Mouse (Mus musculus) 3T3-L1 (cell line): ENCODE results near the gene Crot.
A peak's percentile ranks its signal among the peaks of the same experiment; 100 is the strongest.
"Not testable (repeated sequence)": the region's sequence is repeated elsewhere in the genome, so short reads cannot be mapped to it uniquely, and the experiment has no call there.

ENCODE experiments used
- DNase-seq: peaks from one replicate; pipeline ENCODE4 v3.0.0-alpha.2; 2015; ENCODE audit warnings: low read depth, low spot score

Crot gene

GRCm38 (mm10) chr5:8996686-8997512 lies at the start of gene Crot:
Gene Crot (minus strand): TSS chr5:8997324.
- DNase-seq = peak; percentile 93

- no peak for DNase-seq
These were observed 48.8 kb upstream of the Crot start for GRCm38 (mm10) chr5:9045904-9046303.

GRCm38 (mm10) chr5:9044821-9045220 lies 47.7 kb upstream of the Crot start:
- DNase-seq = no peak

GRCm38 (mm10) chr5:9043582-9044267 lies 46.6 kb upstream of the Crot start:
- no peak for DNase-seq

DNA sequence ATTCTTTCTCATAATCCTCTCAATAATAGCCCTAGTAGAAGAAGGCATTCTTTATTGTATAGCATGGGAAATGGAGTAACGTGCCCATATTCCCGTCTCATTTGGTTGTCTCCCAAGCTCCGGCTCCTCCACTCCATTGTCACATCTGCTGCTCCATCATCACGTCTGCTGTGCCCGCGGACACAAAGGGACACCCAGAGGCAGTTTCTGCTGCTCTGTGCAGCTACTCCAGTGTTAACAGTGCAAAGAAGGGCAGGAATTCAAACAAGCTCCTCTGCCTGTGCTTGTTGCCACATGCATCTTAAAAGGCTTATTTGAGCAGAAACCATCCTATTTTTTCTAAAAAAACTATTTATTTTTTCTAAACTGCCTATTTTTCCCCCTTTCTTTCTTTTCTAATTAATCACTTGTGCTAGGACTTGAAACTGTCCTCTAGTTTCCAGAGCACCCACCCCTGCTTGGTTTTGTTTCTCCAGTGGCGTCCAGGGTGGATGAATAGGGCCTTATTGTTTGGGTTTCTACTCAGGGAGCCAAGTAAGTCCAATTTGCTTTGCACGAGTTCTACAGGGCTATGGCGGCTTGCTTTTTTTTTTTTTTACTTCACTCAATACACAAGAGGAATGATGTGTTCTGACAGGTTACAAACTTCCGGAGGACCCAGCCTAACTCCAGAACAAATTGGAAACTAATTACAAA lies 45.7 kb upstream of the Crot start:
- DNase-seq = no peak

DNA sequence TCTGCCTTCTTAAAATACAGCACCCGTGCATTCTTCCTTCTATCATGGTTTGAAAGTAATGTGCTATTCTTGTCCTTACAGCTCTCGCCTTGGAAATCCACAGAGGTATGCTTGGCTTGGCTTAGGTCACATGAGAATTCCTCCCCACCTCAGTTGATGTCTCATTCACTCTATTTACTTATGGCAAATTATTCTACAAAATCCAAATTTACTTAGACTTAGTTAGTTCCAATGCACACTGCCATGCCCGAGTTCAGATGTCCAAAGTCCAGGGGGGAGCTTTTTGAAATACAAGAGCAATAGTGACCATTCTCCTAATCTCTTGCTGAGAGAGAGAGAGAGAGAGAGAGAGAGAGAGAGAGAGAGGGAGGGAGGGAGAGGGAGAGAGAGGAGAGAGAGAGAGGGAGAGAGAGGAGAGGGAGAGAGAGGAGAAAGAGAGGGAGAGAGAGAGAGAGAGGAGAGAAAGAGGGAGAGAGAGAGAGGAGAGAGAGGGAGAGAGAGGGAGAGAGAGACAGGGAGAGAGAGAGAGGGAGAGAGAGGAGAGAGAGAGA lies 43.6 kb upstream of the Crot start:
- no peak for DNase-seq

- DNase-seq = no peak
These were observed 42.9 kb upstream of the Crot start for GRCm38 (mm10) chr5:9039978-9040377.

GRCm38 (mm10) chr5:9037292-9037691 lies 40.2 kb upstream of the Crot start:
- DNase-seq = no peak

GRCm38 (mm10) chr5:9035457-9035856 lies 38.3 kb upstream of the Crot start:
- DNase-seq = no peak

DNA sequence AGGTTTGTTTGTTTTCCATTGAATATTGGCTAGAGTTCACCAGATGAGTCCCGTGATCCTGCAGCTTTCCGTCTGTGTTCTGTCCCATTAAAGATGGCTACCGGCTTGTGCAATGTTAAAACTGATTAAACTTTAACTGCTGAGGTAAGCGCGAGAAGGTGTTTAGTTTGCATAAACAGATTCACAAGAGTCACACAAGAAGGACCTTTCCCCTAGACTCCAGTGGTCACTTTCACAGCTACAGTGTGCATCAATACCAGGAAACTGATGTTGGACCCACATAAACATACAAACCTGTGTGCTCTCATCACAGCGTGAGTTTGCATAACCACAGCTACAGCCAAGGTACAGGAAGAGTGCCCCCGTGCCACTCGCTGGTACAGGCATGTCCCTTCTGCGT lies 37.4 kb upstream of the Crot start:
- no peak for DNase-seq

GRCm38 (mm10) chr5:9033843-9034242 lies 36.7 kb upstream of the Crot start:
- no peak for DNase-seq

DNA sequence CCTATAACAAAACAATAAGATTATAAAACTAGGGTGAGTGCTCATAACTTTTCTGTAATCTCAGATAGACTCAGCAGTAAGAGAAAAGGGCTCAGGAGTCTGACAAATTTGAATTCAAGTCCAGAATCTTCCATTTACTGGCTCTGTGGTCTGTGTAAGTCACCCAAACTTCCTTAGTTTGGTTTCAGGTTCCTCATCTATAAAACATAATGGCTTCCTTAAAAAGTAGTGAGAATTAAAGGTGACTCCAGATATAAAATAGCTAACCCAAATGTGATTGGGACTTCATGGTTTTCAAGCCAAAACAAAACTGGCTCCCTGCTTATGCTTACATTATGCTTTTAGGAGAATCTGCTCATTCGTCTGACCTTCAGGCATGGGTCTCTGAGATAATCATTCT lies 35.5 kb upstream of the Crot start:
- no peak for DNase-seq

DNA sequence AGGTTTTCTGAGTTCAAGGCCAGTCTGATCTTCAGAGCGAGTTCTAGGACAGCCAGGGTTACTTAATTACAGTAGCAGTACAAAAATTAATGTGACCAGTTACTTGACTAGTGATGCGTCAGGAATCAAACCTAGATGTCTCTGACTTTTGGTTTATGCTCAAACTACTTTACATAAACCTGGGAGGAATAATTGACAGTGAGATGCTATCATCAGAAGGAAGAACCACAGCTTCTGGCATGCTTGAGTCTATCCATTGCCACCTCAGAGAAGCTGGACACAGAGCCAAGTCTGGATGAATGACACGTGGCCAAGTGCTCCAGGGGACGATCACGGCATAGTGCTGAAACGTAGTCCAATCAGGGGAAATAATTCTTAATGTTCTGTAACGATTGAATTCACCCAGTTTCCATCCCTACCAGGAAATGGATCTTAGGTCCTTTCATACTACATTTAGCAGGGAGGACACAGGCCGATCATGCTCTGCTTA lies 35.0 kb upstream of the Crot start:
- no peak for DNase-seq

- no peak for DNase-seq
These were observed 31.2 kb upstream of the Crot start for GRCm38 (mm10) chr5:9028266-9028841.

DNA sequence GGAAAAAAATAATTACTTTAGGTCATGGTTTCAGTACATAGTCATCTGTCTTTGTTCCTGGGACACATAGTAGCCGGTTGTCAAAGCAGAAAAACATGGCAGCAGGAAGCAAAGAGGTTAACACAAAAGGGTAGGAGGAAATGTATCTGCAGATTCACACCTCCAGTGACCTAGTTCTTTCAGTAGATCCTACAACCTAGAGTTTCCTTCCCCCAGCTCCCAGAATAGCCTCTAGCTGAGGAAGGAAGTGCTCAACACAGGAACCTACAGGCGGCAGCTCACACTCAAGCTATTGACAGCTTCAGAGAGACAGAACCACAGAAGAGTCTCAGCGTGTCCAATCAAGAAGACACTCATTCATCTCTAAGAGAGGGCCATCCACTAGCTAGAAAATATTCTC lies 18.2 kb upstream of the Crot start:
- DNase-seq = no peak

DNA sequence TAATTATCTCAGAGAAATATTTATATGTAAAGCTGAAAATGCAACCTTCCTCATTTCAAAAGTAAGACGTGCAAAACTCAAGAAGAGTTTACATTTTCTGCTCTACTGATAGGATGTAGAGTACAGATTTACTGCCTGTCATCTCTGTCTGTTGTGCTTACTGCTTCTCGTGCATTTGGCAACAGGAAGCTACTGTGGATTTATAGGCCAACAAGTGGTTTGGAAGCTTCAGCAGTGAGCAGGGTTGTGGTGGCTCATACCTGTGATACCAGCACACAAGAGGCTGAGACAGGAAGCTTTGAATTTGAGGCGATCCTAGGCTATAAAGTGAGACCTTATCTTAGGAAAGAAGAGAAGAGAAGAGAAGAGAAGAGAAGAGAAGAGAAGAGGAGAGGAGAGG lies 17.6 kb upstream of the Crot start:
- no peak for DNase-seq

DNA sequence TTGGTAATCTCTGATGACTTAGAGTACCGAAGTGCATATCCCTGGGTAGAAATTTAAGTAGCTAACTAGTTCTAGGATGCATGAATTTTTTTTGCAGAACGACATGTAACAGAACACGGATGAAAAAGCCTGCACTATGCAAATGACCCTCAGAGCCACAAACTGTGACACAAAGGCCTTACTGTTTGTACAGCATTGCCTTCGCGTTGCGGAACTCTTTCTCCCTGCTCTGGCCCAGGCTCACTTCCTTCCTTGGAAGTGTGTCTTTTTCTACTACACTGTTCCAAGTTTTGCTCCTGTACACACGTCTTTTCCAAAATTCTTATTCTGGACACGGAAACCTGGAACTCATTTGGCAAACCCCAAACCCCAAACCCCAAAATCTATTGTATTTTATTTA lies 14.2 kb upstream of the Crot start:
- no peak for DNase-seq

DNA sequence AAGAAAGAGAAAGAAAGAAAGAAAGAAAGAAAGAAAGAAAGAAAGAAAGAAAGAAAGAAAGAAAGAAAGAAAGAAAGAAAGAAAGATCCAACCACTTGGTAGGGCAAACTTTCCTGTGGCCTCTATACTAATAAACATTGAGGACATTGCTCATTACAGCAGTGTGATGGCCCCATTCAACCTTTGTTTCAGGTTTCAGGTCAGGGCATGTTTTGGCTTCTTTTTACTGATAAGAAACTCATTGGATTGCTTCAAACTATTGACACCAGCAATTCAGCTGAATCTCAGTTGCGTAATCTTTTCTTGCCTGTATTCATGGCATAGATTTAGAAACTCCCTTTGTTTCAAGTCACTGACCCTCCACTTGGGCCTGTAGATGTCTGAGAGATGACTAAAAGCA lies 13.0 kb upstream of the Crot start:
- no peak for DNase-seq

- not testable (repeated sequence) for DNase-seq
These were observed 9.5 kb upstream of the Crot start for GRCm38 (mm10) chr5:9006585-9006984.

GRCm38 (mm10) chr5:9000006-9000405 lies 2.9 kb upstream of the Crot start:
- DNase-seq = not testable (repeated sequence)

DNA sequence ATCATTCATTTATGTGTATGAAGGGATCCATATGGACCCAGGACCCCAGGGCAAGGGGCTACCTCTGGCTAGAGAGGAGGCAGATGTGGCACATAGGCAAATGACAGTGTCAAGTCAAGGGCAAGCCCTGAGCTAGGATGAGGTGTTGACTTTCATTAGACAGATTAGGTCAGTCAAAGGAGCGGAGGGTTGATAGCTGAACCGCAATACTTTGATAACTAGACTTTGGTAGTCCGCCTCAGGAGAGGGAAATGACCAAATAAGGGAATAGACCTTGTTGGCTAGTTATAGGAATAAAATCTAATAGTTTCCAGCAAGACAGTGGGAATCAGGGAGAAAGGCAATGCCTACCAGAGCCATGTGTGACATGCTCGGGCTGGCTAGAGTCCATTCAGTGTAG lies 2.0 kb upstream of the Crot start:
- DNase-seq = no peak

- DNase-seq = peak; percentile 72
These were observed 380 bp upstream of the Crot start for GRCm38 (mm10) chr5:8997513-8997895.
